Mouse (Mus musculus): ENCODE measurements at regions not wholly inside any gene's neighbourhood (a gene's known extent, or its start where the extent isn't known, plus 50 kb on each side); places are given as distances from the start of the nearest gene placed in this dataset.

GRCm38 (mm10) chr1:23706450-23706849 lies 55.1 kb upstream of the B3gat2 start:
- WGBS = 50% methylated on average over 4 of the region's 4 CpGs
- Histone ChIP-seq H3K27ac (ENCODE audit: insufficient read depth, low read depth, low read length) (no peak overlapping the region), H3K27me3 (ENCODE audit: control insufficient read depth, insufficient read depth, low read length) (no peaks in the 10 kb centered on the region), H3K4me1 (ENCODE audit: control insufficient read depth, insufficient read depth, insufficient read length, low read length) (no peaks in the 10 kb centered on the region), H3K36me3 (ENCODE audit: control insufficient read depth, insufficient read depth, low read length) (no peaks in the 10 kb centered on the region), H3K4me3 (ENCODE audit: low read depth, low read length) (no peak overlapping the region)
- TF ChIP-seq CTCF (IDR thresholded peaks at IDR 0.05; ENCODE audit: extremely low read depth, insufficient read length, insufficient replicate concordance, low read depth, low read length) (no peak), POLR2A (IDR thresholded peaks at IDR 0.05; ENCODE audit: low read depth, low read length) (no peak)

Measured in small intestine, adult 2 months (tissue).